Mouse (Mus musculus) midbrain, embryonic 12.5 days (tissue): ENCODE results near the gene Nxn. TPM values are rescaled to one million over a fixed set of nuclear protein-coding genes. Genes with fewer than 3 reads are reported as not detected.

ENCODE experiments used
- ATAC-seq: fragments of 200-750 bp; cut with Nextera tagmentation; 2 replicates; pipeline ENCODE4 v1.8.0; 2017; ENCODE audit warnings: low read depth, moderate TSS enrichment, moderate library complexity; ENCODE audit not compliant: low FRiP score
- H3K27ac ChIP-seq: fragments of 300-500 bp; sonication (generic); replicated peaks from 2 replicates; pipeline ENCODE4 v1.5.1; 2016; ENCODE audit warnings: mild to moderate bottlenecking
- H3K27me3 ChIP-seq: fragments of 300-500 bp; sonication (generic); 2 replicates; pipeline ENCODE4 v1.6.1; 2016; ENCODE audit warnings: mild to moderate bottlenecking
- H3K36me3 ChIP-seq: fragments of 300-500 bp; sonication (generic); 2 replicates; pipeline ENCODE4 v1.6.1; 2016
- H3K4me1 ChIP-seq: fragments of 300-500 bp; sonication (generic); 2 replicates; pipeline ENCODE4 v1.6.1; 2016
- H3K4me2 ChIP-seq: fragments of 300-500 bp; sonication (generic); replicated peaks from 2 replicates; pipeline ENCODE4 v1.6.1; 2016; ENCODE audit warnings: mild to moderate bottlenecking, moderate library complexity
- H3K4me3 ChIP-seq: fragments of 300-500 bp; sonication (generic); 2 replicates; pipeline ENCODE4 v1.5.1; 2016; ENCODE audit warnings: mild to moderate bottlenecking
- H3K9ac ChIP-seq: fragments of 300-500 bp; sonication (generic); replicated peaks from 2 replicates; pipeline ENCODE4 v1.6.1; 2016; ENCODE audit warnings: mild to moderate bottlenecking, moderate library complexity
- H3K9me3 ChIP-seq: fragments of 300-500 bp; sonication (generic); 2 replicates; pipeline ENCODE4 v1.6.1; 2016; ENCODE audit warnings: mild to moderate bottlenecking
- WGBS: fragments of 180-500 bp; shearing (Covaris S2); methylation state at CpG from one replicate; pipeline ENCODE4 v1.1.7; 2016; 5-methylcytosine and 5-hydroxymethylcytosine counted together
- polyA plus RNA-seq: library from polyadenylated mRNA; unstranded; fragments of >200 nt; fragmentation: Nextera tagmentation; extraction: Ambion mirVana; gene quantifications from 2 replicates; pipeline ENCODE4 v1.2.1, GENCODE M21; 2016

Nxn gene
- 56.9 and 69.4 TPM in 2 replicates for polyA plus RNA-seq

- Histone ChIP-seq H3K36me3 (no peaks in the 10 kb centered on the region), H3K4me3 (peak within 1 kb of the TSS; percentile 77), H3K9ac (peak within 1 kb of the TSS; percentile 77), H3K4me1 (peaks cover 22% of the 10 kb centered on the region), H3K27ac (peak within 1 kb of the TSS; percentile 84), H3K9me3 (no peaks in the 10 kb centered on the region), H3K27me3 (peaks cover 15% of the 10 kb centered on the region), H3K4me2 (peak within 1 kb of the TSS; percentile 93)
- ATAC-seq = peak; percentile 91
- under 1% methylated on average over 47 of the region's 70 CpGs for WGBS
Measured at GRCm38 (mm10) chr11:76398798-76399586, at the start of gene Nxn. Nxn (minus strand) TSS chr11:76399140.

- Histone ChIP-seq H3K4me3 (no peak overlapping the region), H3K36me3 (peaks cover 10% of the 10 kb centered on the region), H3K27me3 (peaks cover 30% of the 10 kb centered on the region), H3K27ac (peak overlapping the region; percentile 42; the same call in 1 of the 2 replicates), H3K4me2 (no peak overlapping the region; the same call in 1 of the 2 replicates), H3K9me3 (no peaks in the 10 kb centered on the region), H3K9ac (no peak overlapping the region), H3K4me1 (peaks cover 59% of the 10 kb centered on the region)
- WGBS = 2% methylated on average over 10 of the region's 10 CpGs
- ATAC-seq = 0 out of 2 replicates have a peak, but pooled peaks have one; percentile 41
Measured at GRCm38 (mm10) chr11:76446251-76446650, 47.3 kb upstream of the Nxn start.

GRCm38 (mm10) chr11:76445459-76445858 is 46.5 kb upstream of the Nxn start:
- no peak overlapping the region for H3K4me2 ChIP-seq
- peaks cover 60% of the 10 kb centered on the region for H3K4me1 ChIP-seq
- peaks cover 33% of the 10 kb centered on the region for H3K27me3 ChIP-seq
- 27% methylated on average over 8 of the region's 8 CpGs for WGBS
- H3K9ac ChIP-seq = no peak overlapping the region; the same call in 1 of the 2 replicates
- H3K36me3 ChIP-seq = peaks cover 10% of the 10 kb centered on the region; the same call in 1 of the 2 replicates
- no peak for ATAC-seq
- no peak overlapping the region for H3K4me3 ChIP-seq
- H3K27ac ChIP-seq = no peak overlapping the region
- H3K9me3 ChIP-seq = no peaks in the 10 kb centered on the region

GRCm38 (mm10) chr11:76439666-76440065 is 40.7 kb upstream of the Nxn start:
- H3K36me3 ChIP-seq = peaks cover 8% of the 10 kb centered on the region
- no peak overlapping the region for H3K4me2 ChIP-seq
- H3K9ac ChIP-seq = no peak overlapping the region
- H3K27ac ChIP-seq = no peak overlapping the region
- H3K27me3 ChIP-seq = peaks cover 39% of the 10 kb centered on the region
- H3K9me3 ChIP-seq = no peaks in the 10 kb centered on the region
- H3K4me1 ChIP-seq = peaks cover 34% of the 10 kb centered on the region
- 7% methylated on average over 3 of the region's 3 CpGs for WGBS
- ATAC-seq = no peak
- no peak overlapping the region for H3K4me3 ChIP-seq

- Histone ChIP-seq H3K27ac (peak overlapping the region; percentile 61), H3K4me3 (peak overlapping the region; percentile 33), H3K36me3 (peaks cover 10% of the 10 kb centered on the region), H3K4me2 (peak overlapping the region; percentile 46), H3K9ac (peak overlapping the region; percentile 44), H3K9me3 (no peaks in the 10 kb centered on the region), H3K4me1 (peaks cover 30% of the 10 kb centered on the region), H3K27me3 (peaks cover 25% of the 10 kb centered on the region)
- WGBS = 5% methylated on average over 27 of the region's 28 CpGs
- ATAC-seq = peak; percentile 52; the same call in 1 of the 2 replicates
Measured at GRCm38 (mm10) chr11:76436864-76437437, 38.0 kb upstream of the Nxn start.

GRCm38 (mm10) chr11:76436009-76436408 is 37.1 kb upstream of the Nxn start:
- peaks cover 28% of the 10 kb centered on the region for H3K4me1 ChIP-seq
- no peak for ATAC-seq
- H3K27me3 ChIP-seq = peaks cover 23% of the 10 kb centered on the region
- no peaks in the 10 kb centered on the region for H3K9me3 ChIP-seq
- H3K4me3 ChIP-seq = no peak overlapping the region
- no peak overlapping the region for H3K4me2 ChIP-seq
- H3K9ac ChIP-seq = no peak overlapping the region
- H3K27ac ChIP-seq = no peak overlapping the region
- 86% methylated on average over 5 of the region's 5 CpGs for WGBS
- peaks cover 10% of the 10 kb centered on the region for H3K36me3 ChIP-seq

GRCm38 (mm10) chr11:76429966-76430631 is 31.2 kb upstream of the Nxn start:
- H3K9ac ChIP-seq = no peak overlapping the region
- H3K27me3 ChIP-seq = no peaks in the 10 kb centered on the region
- H3K4me3 ChIP-seq = no peak overlapping the region
- 69% methylated on average over 6 of the region's 6 CpGs for WGBS
- no peak for ATAC-seq
- H3K4me2 ChIP-seq = no peak overlapping the region
- H3K4me1 ChIP-seq = peaks cover 6% of the 10 kb centered on the region; the same call in 1 of the 2 replicates
- peak overlapping the region; percentile 47; the same call in 1 of the 2 replicates for H3K27ac ChIP-seq
- peaks cover 11% of the 10 kb centered on the region; the same call in 1 of the 2 replicates for H3K36me3 ChIP-seq
- no peaks in the 10 kb centered on the region for H3K9me3 ChIP-seq

- no peaks in the 10 kb centered on the region for H3K27me3 ChIP-seq
- WGBS = 56% methylated on average over 7 of the region's 7 CpGs
- no peaks in the 10 kb centered on the region for H3K9me3 ChIP-seq
- peaks cover 6% of the 10 kb centered on the region; the same call in 1 of the 2 replicates for H3K4me1 ChIP-seq
- H3K27ac ChIP-seq = 0 out of 2 replicates have a peak overlapping the region, but pooled peaks have one; percentile 0
- no peak for ATAC-seq
- no peak overlapping the region for H3K4me2 ChIP-seq
- H3K9ac ChIP-seq = no peak overlapping the region
- H3K4me3 ChIP-seq = no peak overlapping the region
- peaks cover 17% of the 10 kb centered on the region for H3K36me3 ChIP-seq
Measured at GRCm38 (mm10) chr11:76429556-76429955, 30.6 kb upstream of the Nxn start.

GRCm38 (mm10) chr11:76429046-76429445 is 30.1 kb upstream of the Nxn start:
- Histone ChIP-seq H3K9me3 (no peaks in the 10 kb centered on the region), H3K9ac (no peak overlapping the region), H3K4me2 (no peak overlapping the region), H3K36me3 (peaks cover 22% of the 10 kb centered on the region), H3K4me1 (peaks cover 6% of the 10 kb centered on the region; the same call in 1 of the 2 replicates), H3K27me3 (no peaks in the 10 kb centered on the region), H3K4me3 (no peak overlapping the region), H3K27ac (no peak overlapping the region)
- no peak for ATAC-seq
- 67% methylated on average over 4 of the region's 4 CpGs for WGBS

GRCm38 (mm10) chr11:76427781-76428180 is 28.8 kb upstream of the Nxn start:
- H3K9me3 ChIP-seq = no peaks in the 10 kb centered on the region
- H3K4me3 ChIP-seq = no peak overlapping the region

GRCm38 (mm10) chr11:76425749-76426148 is 26.8 kb upstream of the Nxn start:
- Histone ChIP-seq H3K4me2 (no peak overlapping the region), H3K4me3 (no peak overlapping the region), H3K27ac (no peak overlapping the region), H3K9me3 (no peaks in the 10 kb centered on the region), H3K9ac (no peak overlapping the region), H3K4me1 (peaks cover 6% of the 10 kb centered on the region; the same call in 1 of the 2 replicates), H3K36me3 (peaks cover 37% of the 10 kb centered on the region), H3K27me3 (no peaks in the 10 kb centered on the region)
- no peak for ATAC-seq
- 88% methylated on average over 6 of the region's 6 CpGs for WGBS

More at GRCm38 (mm10) chr11:76427781-76428180, 28.8 kb upstream of the Nxn start:
- H3K27ac ChIP-seq = no peak overlapping the region
- no peak for ATAC-seq
- H3K4me2 ChIP-seq = no peak overlapping the region
- 80% methylated on average over 3 of the region's 3 CpGs for WGBS
- H3K27me3 ChIP-seq = no peaks in the 10 kb centered on the region
- H3K36me3 ChIP-seq = peaks cover 24% of the 10 kb centered on the region
- H3K4me1 ChIP-seq = peaks cover 6% of the 10 kb centered on the region; the same call in 1 of the 2 replicates
- no peak overlapping the region for H3K9ac ChIP-seq
